Mouse (Mus musculus) B cell, adult 2 months (primary cell): ENCODE measurements around the gene Gmcl1.

Source experiments
- DNase-seq, 2 experiments: peaks; one replicate each; pipeline ENCODE4 v3.0.0; 2022

Gene Gmcl1

DNA sequence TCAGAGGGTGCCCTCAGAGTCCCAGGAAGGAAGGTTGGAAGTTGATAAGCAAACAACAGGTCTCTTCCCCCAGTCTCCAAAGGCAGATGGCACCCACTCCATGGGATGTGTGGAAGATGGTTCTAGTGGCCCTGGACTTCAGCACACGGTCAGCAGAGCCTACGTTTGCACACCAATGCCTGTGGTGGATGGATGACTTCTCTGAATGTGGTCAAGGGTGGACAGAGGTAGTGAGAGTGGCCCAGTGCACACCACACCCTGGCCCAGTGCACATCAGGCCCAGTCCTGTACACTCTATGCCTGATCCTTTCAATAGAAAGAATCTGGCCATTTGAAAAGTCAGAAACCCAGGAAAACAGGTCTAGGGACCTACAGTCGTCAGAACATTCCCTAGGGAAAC is 74.7 kb downstream of the Gmcl1 start:
- DNase-seq = no peak

- peak; percentile 42 to 52 for DNase-seq
These were observed 78.8 kb downstream of the Gmcl1 start for GRCm38 (mm10) chr6:86654270-86654916.

GRCm38 (mm10) chr6:86653026-86653425 is 80.2 kb downstream of the Gmcl1 start:
- DNase-seq = no peak

DNA sequence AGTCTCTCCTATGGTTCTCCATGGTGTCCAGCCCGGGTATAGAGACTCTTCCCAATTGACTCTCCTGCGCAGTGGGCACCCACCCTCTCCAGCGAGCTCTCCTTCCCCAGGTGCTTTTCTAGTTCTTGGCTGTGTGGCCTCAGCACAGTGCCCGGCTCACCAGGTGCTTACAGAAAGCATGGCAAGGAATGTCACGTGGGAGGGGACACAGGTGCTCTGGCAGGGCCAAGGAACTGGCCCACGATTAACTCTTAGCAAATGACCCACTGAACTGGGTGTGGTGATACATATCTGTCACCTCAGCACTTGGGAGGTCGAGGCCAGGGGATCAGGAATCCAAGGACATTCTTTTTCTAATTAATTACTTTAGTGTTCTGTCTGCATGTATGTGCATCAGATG is 87.0 kb downstream of the Gmcl1 start:
- no peak for DNase-seq

DNA sequence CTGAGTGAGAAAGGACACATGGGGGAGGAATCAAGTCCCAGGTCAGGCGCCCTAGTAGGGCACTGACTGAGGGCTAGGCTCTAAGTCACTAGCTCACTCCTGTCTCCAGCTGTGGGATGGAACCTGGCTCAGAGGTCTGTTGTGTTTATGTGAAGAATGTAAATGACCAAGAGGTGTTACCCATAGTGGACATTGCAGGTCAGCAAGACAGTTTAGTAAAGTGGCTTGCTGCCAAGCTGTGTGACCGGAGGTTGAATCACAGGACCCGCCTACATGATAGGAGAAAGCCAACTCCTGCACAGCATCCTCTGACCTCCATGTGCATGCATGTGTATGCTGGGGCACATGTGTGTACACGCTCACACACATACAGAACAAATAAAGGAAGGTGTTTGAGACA is 87.6 kb downstream of the Gmcl1 start:
- no peak for DNase-seq

GRCm38 (mm10) chr6:86644775-86645400 is 88.3 kb downstream of the Gmcl1 start:
- no peak for DNase-seq
